8 mouse cellular contexts compared by ENCODE assay signal in genomic region chr13:98316480-98317245, GRCm38 (mm10). TPM values are rescaled to one million over a fixed set of nuclear protein-coding genes. Genes with fewer than 3 reads are reported as not detected.
DNase-seq lines count a peak whose midpoint lies in the region; ATAC-seq and TF ChIP-seq lines count a peak whose summit lies in the region.

Gene Btf3, minus strand, starts transcription at chr13:98317006.

- peak within 1 kb of the TSS; percentile 79 for H3K4me2 ChIP-seq in forebrain, embryonic 13.5 days
- H3K4me2 ChIP-seq in liver, postnatal 0 days (ENCODE audit: low read depth, low read length), result peak within 1 kb of the TSS; percentile 83
- peak within 1 kb of the TSS; percentile 93 for H3K4me2 ChIP-seq in neural tube, embryonic 14.5 days (ENCODE audit: low read depth, low read length)

- H3K4me1 ChIP-seq in ES-Bruce4 (ENCODE audit: control insufficient read depth, insufficient read depth, low read length), result no peaks in the 10 kb centered on the region
- H3K4me1 ChIP-seq in forebrain, embryonic 13.5 days, result peaks cover 18% of the 10 kb centered on the region
- peaks cover 19% of the 10 kb centered on the region for H3K4me1 ChIP-seq in liver, postnatal 0 days (ENCODE audit: insufficient read depth)
- H3K4me1 ChIP-seq in neural tube, embryonic 14.5 days (ENCODE audit: control insufficient read depth, insufficient read depth, low read length), result peaks cover 16% of the 10 kb centered on the region

- peak; percentile 94 to 96 for DNase-seq in heart, postnatal 10 days
- peak; percentile 80 for DNase-seq in large intestine, adult 2 months (ENCODE audit: low read depth, low spot score)
- DNase-seq in liver, postnatal 0 days, result peak; percentile 96
- peak; percentile 94 for DNase-seq in testis, postnatal 10 days (ENCODE audit: low spot score)

- H3K4me3 ChIP-seq in ES-Bruce4 (ENCODE audit: low read depth, low read length), result peak within 1 kb of the TSS; percentile 89
- peak within 1 kb of the TSS; percentile 99 for H3K4me3 ChIP-seq in forebrain, embryonic 13.5 days
- H3K4me3 ChIP-seq in liver, postnatal 0 days (ENCODE audit: low read depth, low read length), result peak within 1 kb of the TSS; percentile 99
- peak within 1 kb of the TSS; percentile 96 for H3K4me3 ChIP-seq in neural tube, embryonic 14.5 days (ENCODE audit: low read depth, low read length)

- intact Hi-C loops in heart, postnatal 10 days (cut with DNase I), result loop anchor here (2.0 kb wide), 1 partner anchor 272 kb away; no protein-coding TSS in a partner anchor

- H3K9me3 ChIP-seq in ES-Bruce4 (replicated peaks; ENCODE audit: control insufficient read depth, insufficient read depth, low read length, poor library complexity, severe bottlenecking), result no peaks in the 10 kb centered on the region
- no peaks in the 10 kb centered on the region for H3K9me3 ChIP-seq in forebrain, embryonic 13.5 days (replicated peaks)
- H3K9me3 ChIP-seq in liver, postnatal 0 days (ENCODE audit: low read length), result no peaks in the 10 kb centered on the region
- H3K9me3 ChIP-seq in neural tube, embryonic 14.5 days (ENCODE audit: control insufficient read depth, low read length), result no peaks in the 10 kb centered on the region

- TF ChIP-seq EP300 in ES-Bruce4 (IDR thresholded peaks at IDR 0.05; ENCODE audit: insufficient read depth, low read depth, low read length), result no peak
- peak; percentile 50; the same call in 1 of the 2 replicates for TF ChIP-seq EP300 in liver, postnatal 0 days (IDR thresholded peaks at IDR 0.05; ENCODE audit: low read depth)

- H3K36me3 ChIP-seq in ES-Bruce4 (ENCODE audit: control insufficient read depth, insufficient read depth, low read length, poor library complexity, severe bottlenecking), result peaks cover 37% of the 10 kb centered on the region
- H3K36me3 ChIP-seq in forebrain, embryonic 13.5 days (ENCODE audit: poor library complexity, severe bottlenecking), result peaks cover 25% of the 10 kb centered on the region
- H3K36me3 ChIP-seq in liver, postnatal 0 days (replicated peaks; ENCODE audit: insufficient read depth, low read length), result peaks cover 24% of the 10 kb centered on the region
- peaks cover 17% of the 10 kb centered on the region for H3K36me3 ChIP-seq in neural tube, embryonic 14.5 days (ENCODE audit: control insufficient read depth, insufficient read depth, low read length)

- peak within 1 kb of the TSS; percentile 100 for H3K9ac ChIP-seq in ES-Bruce4 (ENCODE audit: low read depth, poor library complexity, severe bottlenecking)
- peak within 1 kb of the TSS; percentile 92 for H3K9ac ChIP-seq in forebrain, embryonic 13.5 days
- peak within 1 kb of the TSS; percentile 98 for H3K9ac ChIP-seq in liver, postnatal 0 days (replicated peaks)
- peak within 1 kb of the TSS; percentile 93 for H3K9ac ChIP-seq in neural tube, embryonic 14.5 days (replicated peaks; ENCODE audit: low read depth, low read length)

- no peaks in the 10 kb centered on the region for H3K27me3 ChIP-seq in ES-Bruce4 (ENCODE audit: control insufficient read depth, insufficient read depth, low read length, poor library complexity, severe bottlenecking)
- no peaks in the 10 kb centered on the region for H3K27me3 ChIP-seq in forebrain, embryonic 13.5 days
- no peaks in the 10 kb centered on the region for H3K27me3 ChIP-seq in liver, postnatal 0 days (ENCODE audit: insufficient read depth, low read length)
- H3K27me3 ChIP-seq in neural tube, embryonic 14.5 days (ENCODE audit: control insufficient read depth, insufficient read depth, low read length), result 0 out of 2 replicates have a peak, but pooled peaks cover 2% of the 10 kb centered on the region

- TF ChIP-seq POLR2A in ES-Bruce4 (IDR thresholded peaks at IDR 0.05; ENCODE audit: insufficient read depth, low read length), result no peak

- TF ChIP-seq CTCF in ES-Bruce4 (IDR thresholded peaks at IDR 0.05; ENCODE audit: low read depth, low read length), result no peak
- peak; percentile 40 for TF ChIP-seq CTCF in liver, postnatal 0 days (IDR thresholded peaks at IDR 0.05; ENCODE audit: low read depth)

- ATAC-seq in cerebellum, adult (ENCODE audit: insufficient number of reproducible peaks, low FRiP score, low TSS enrichment), result peak; percentile 96
- ATAC-seq in forebrain, embryonic 13.5 days, result peak; percentile 95
- ATAC-seq in liver, postnatal 0 days, result peak; percentile 92
- ATAC-seq in neural tube, embryonic 14.5 days (ENCODE audit: low read depth), result peak; percentile 96

- H3K27ac ChIP-seq in ES-Bruce4 (ENCODE audit: insufficient read depth, low read length), result peak within 1 kb of the TSS; percentile 90
- H3K27ac ChIP-seq in forebrain, embryonic 13.5 days, result peak within 1 kb of the TSS; percentile 76
- H3K27ac ChIP-seq in liver, postnatal 0 days (ENCODE audit: low read depth), result peak within 1 kb of the TSS; percentile 95
- H3K27ac ChIP-seq in neural tube, embryonic 14.5 days (ENCODE audit: low read depth, low read length), result peak within 1 kb of the TSS; percentile 87

- WGBS in forebrain, embryonic 13.5 days, result under 1% methylated on average over 85 of the region's 90 CpGs
- WGBS in large intestine, adult 2 months, result under 1% methylated on average over 70 of the region's 90 CpGs
- under 1% methylated on average over 67 of the region's 90 CpGs for WGBS in liver, postnatal 0 days (ENCODE audit: insufficient replicate concordance)
- under 1% methylated on average over 81 of the region's 90 CpGs for WGBS in neural tube, embryonic 14.5 days

RNA-seq across cellular contexts. Expression of gene Btf3, which starts in this region (rescaled TPM):
- polyA plus RNA-seq in ES-Bruce4 (2011; ENCODE audit: insufficient read depth, insufficient read length, low read depth, missing spikeins), result 1,083 and 1,169 TPM in 2 replicates
- polyA plus RNA-seq in forebrain, embryonic 13.5 days (2015; fragmentation: Nextera tagmentation; extraction: Ambion mirVana), result 669 and 719 TPM in 2 replicates
- total RNA-seq in heart, postnatal 10 days (2021), result 100 to 1,000 TPM; 260 to 270 TPM
- 242 and 288 TPM in 2 replicates for polyA plus RNA-seq in large intestine, adult 2 months (2012; rRNA removed)
- 306 and 312 TPM in 2 replicates for polyA plus RNA-seq in liver, postnatal 0 days (2015; fragmentation: Nextera tagmentation; extraction: Ambion mirVana)
- 513 and 544 TPM in 2 replicates for polyA plus RNA-seq in neural tube, embryonic 14.5 days (2014; fragmentation: Nextera tagmentation; extraction: Ambion mirVana)

Comparison
In these comparisons a context has a peak if more than half of its experiments do, and no peak if none do; other contexts are left out.
1. Peak in every context shown above with its lines: DNase-seq, ATAC-seq, H3K4me3 ChIP-seq and H3K27ac ChIP-seq.